Mouse (Mus musculus): Measurements from ENCODE around the gene Alkbh6. TPM values are rescaled to one million over a fixed set of nuclear protein-coding genes. Genes with fewer than 3 reads are reported as not detected.

Alkbh6 gene
- polyA plus RNA-seq, 2 experiments from 2014 or later, result 179 to 205 TPM

- peak; percentile 6 for ATAC-seq
Observed at GRCm38 (mm10) chr7:30332622-30333259, 24.2 kb downstream of the Alkbh6 start.

GRCm38 (mm10) chr7:30333436-30333835 is 24.9 kb downstream of the Alkbh6 start:
- peak; percentile 20 for ATAC-seq

- no peak for ATAC-seq
Observed at GRCm38 (mm10) chr7:30334563-30334962, 26.0 kb downstream of the Alkbh6 start.

GRCm38 (mm10) chr7:30335688-30336087 is 27.2 kb downstream of the Alkbh6 start:
- ATAC-seq, result no peak

- ATAC-seq, result peak; percentile 16
Observed at GRCm38 (mm10) chr7:30336384-30336783, 27.9 kb downstream of the Alkbh6 start.

- no peak for ATAC-seq
Observed at GRCm38 (mm10) chr7:30339432-30340109, 31.1 kb downstream of the Alkbh6 start.

- ATAC-seq, result peak; percentile 51
Observed at GRCm38 (mm10) chr7:30346635-30347379, 38.3 kb downstream of the Alkbh6 start.

- ATAC-seq, result peak; percentile 84
Observed at GRCm38 (mm10) chr7:30347828-30348227, 39.3 kb downstream of the Alkbh6 start.

GRCm38 (mm10) chr7:30353279-30353822 is 44.8 kb downstream of the Alkbh6 start:
- peak; percentile 60 for ATAC-seq

GRCm38 (mm10) chr7:30354059-30354458 is 45.5 kb downstream of the Alkbh6 start:
- ATAC-seq, result no peak

- ATAC-seq, result no peak
Observed at GRCm38 (mm10) chr7:30358378-30359186, 50.1 kb downstream of the Alkbh6 start.

- no peak for ATAC-seq
Observed at GRCm38 (mm10) chr7:30359276-30359865, 50.9 kb downstream of the Alkbh6 start.

- no peak for ATAC-seq
Observed at GRCm38 (mm10) chr7:30360028-30360427, 51.5 kb downstream of the Alkbh6 start.

- no peak for ATAC-seq
Observed at GRCm38 (mm10) chr7:30362652-30363343, 54.3 kb downstream of the Alkbh6 start, which contains the start of gene Lrfn3. Gene Lrfn3, minus strand, starts transcription at chr7:30362772.

GRCm38 (mm10) chr7:30363344-30363738 is 54.8 kb downstream of the Alkbh6 start:
- no peak for ATAC-seq

Other genes with a start within 250 kb of the Alkbh6 start
- gene Zfp82, start 235.8 kb upstream of the Alkbh6 start, polyA plus RNA-seq (2017; shearing (Covaris generic)), result 10 to 100 TPM in 1 of 2 experiments, 1 to 10 TPM in 1; 8.6 to 11.9 TPM
- gene Gm26920, start 218.3 kb upstream of the Alkbh6 start, polyA plus RNA-seq (2017; shearing (Covaris generic)), result 1 to 10 TPM; 1.5 to 3.6 TPM
- 10 to 100 TPM; 11.6 to 12.0 TPM for gene Zfp566, start 218.2 kb upstream of the Alkbh6 start, polyA plus RNA-seq (2017; shearing (Covaris generic))
- 10 to 100 TPM; 74.8 to 96.0 TPM for gene Zfp260, start 213.9 kb upstream of the Alkbh6 start, polyA plus RNA-seq (2017; shearing (Covaris generic))
- 10 to 100 TPM; 13.2 to 20.3 TPM for gene Zfp382, start 186.8 kb upstream of the Alkbh6 start, polyA plus RNA-seq (2017; shearing (Covaris generic))
- gene Zfp146, start 139.0 kb upstream of the Alkbh6 start, polyA plus RNA-seq (2017; shearing (Covaris generic)), result 10 to 100 TPM; 19.5 to 22.3 TPM
- under 1 TPM in 1 of 2 experiments, not detected in 1; 0.90 TPM for gene Cox7a1, start 124.6 kb upstream of the Alkbh6 start, polyA plus RNA-seq (2017; shearing (Covaris generic))
- 10 to 100 TPM; 49.8 to 68.7 TPM for gene Capns1, start 109.9 kb upstream of the Alkbh6 start, polyA plus RNA-seq (2017; shearing (Covaris generic))
- 10 to 100 TPM; 50.3 to 54.3 TPM for gene Polr2i, start 76.8 kb upstream of the Alkbh6 start, polyA plus RNA-seq (2017; shearing (Covaris generic))
- gene Tbcb, start 76.4 kb upstream of the Alkbh6 start, polyA plus RNA-seq (2017; shearing (Covaris generic)), result 100 to 1,000 TPM in 1 of 2 experiments, 10 to 100 TPM in 1; 96.7 to 104 TPM
- gene Ovol3, start 73.0 kb upstream of the Alkbh6 start, polyA plus RNA-seq (2017; shearing (Covaris generic)), result not detected
- gene Thap8, start 28.6 kb upstream of the Alkbh6 start, polyA plus RNA-seq (2017; shearing (Covaris generic)), result 1 to 10 TPM in 1 of 2 experiments, not detected in 1; 1.6 TPM
- 1 to 10 TPM; 1.9 to 3.2 TPM for gene Wdr62, start 28.3 kb upstream of the Alkbh6 start, polyA plus RNA-seq (2017; shearing (Covaris generic))
- gene Clip3, start 17.0 kb upstream of the Alkbh6 start, polyA plus RNA-seq (2017; shearing (Covaris generic)), result 1 to 10 TPM; 5.5 to 6.5 TPM
- gene Syne4, start 6.1 kb downstream of the Alkbh6 start, polyA plus RNA-seq (2017; shearing (Covaris generic)), result 10 to 100 TPM in 1 of 2 experiments, 1 to 10 TPM in 1; 9.2 to 16.8 TPM
- not detected for gene E130208F15Rik, start 13.0 kb downstream of the Alkbh6 start, polyA plus RNA-seq (2017; shearing (Covaris generic))
- gene Sdhaf1, start 15.2 kb downstream of the Alkbh6 start, polyA plus RNA-seq (2017; shearing (Covaris generic)), result 1 to 10 TPM; 2.4 to 5.1 TPM
- not detected for gene Lrfn3, start 54.1 kb downstream of the Alkbh6 start, polyA plus RNA-seq (2017; shearing (Covaris generic))
- gene Tyrobp, start 105.0 kb downstream of the Alkbh6 start, polyA plus RNA-seq (2017; shearing (Covaris generic)), result 1 to 10 TPM; 6.4 to 7.1 TPM
- gene Hcst, start 111.1 kb downstream of the Alkbh6 start, polyA plus RNA-seq (2017; shearing (Covaris generic)), result 100 to 1,000 TPM; 356 to 434 TPM
- 10 to 100 TPM; 39.2 to 44.4 TPM for gene Nfkbid, start 113.0 kb downstream of the Alkbh6 start, polyA plus RNA-seq (2017; shearing (Covaris generic))
- gene Aplp1, start 136.8 kb downstream of the Alkbh6 start, polyA plus RNA-seq (2017; shearing (Covaris generic)), result 1 to 10 TPM; 3.1 to 3.5 TPM
- gene Kirrel2, start 149.0 kb downstream of the Alkbh6 start, polyA plus RNA-seq (2017; shearing (Covaris generic)), result not detected
- not detected for gene Nphs1, start 149.6 kb downstream of the Alkbh6 start, polyA plus RNA-seq (2017; shearing (Covaris generic))
- gene Prodh2, start 184.9 kb downstream of the Alkbh6 start, polyA plus RNA-seq (2017; shearing (Covaris generic)), result not detected
- gene Arhgap33, start 226.3 kb downstream of the Alkbh6 start, polyA plus RNA-seq (2017; shearing (Covaris generic)), result under 1 TPM; 0.46 to 0.67 TPM
- 1 to 10 TPM; 1.0 to 3.1 TPM for gene Hspb6, start 243.5 kb downstream of the Alkbh6 start, polyA plus RNA-seq (2017; shearing (Covaris generic))
- 1 to 10 TPM; 5.2 to 6.2 TPM for gene Proser3, start 243.6 kb downstream of the Alkbh6 start, polyA plus RNA-seq (2017; shearing (Covaris generic))